Mouse (Mus musculus) liver, embryonic 14.5 days (tissue): ENCODE results near the gene Rabgap1l.

Experiments used
- CTCF ChIP-seq: IDR thresholded peaks from 2 replicates; pipeline ENCODE4 v1.5.1; 2016; ENCODE audit warnings: antibody characterized with exemption, low read depth, control low read depth
- EP300 ChIP-seq: IDR thresholded peaks from 2 replicates; pipeline ENCODE4 v1.6.1; 2016; ENCODE audit warnings: antibody characterized with exemption, low read depth

DNA sequence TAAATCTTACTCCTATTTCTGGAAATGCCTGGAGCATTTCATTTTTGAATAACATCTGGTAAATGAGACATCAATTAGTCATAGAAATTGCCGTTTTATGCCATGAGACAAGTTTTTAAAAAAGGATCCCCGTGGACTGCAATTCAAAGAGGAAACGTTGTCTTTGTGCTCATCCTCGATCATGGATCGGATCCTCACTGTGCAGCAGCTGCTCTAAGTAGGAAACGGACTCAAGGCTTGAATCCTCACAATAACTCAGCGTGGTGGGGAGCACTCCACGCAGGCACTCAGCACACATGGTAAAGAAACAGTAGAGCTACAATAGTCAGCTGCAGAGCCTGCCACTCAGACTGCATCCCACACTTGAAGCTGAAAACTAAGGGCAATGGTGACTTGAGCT lies 616.1 kb downstream of the Rabgap1l start:
- TF ChIP-seq CTCF = no peak
- TF ChIP-seq EP300 = no peak
